Mouse (Mus musculus): Measurements from ENCODE around the gene Cyp2c70.
"Not testable (repeated sequence)": the region's sequence is repeated elsewhere in the genome, so short reads cannot be mapped to it uniquely, and the experiment has no call there.

The Cyp2c70 gene

GRCm38 (mm10) chr19:40187160-40187559, at the start of gene Cyp2c70:
Cyp2c70 (minus strand) TSS chr19:40187333.
- no peak for DNase-seq (ENCODE audit: low read depth, low spot score)

DNA sequence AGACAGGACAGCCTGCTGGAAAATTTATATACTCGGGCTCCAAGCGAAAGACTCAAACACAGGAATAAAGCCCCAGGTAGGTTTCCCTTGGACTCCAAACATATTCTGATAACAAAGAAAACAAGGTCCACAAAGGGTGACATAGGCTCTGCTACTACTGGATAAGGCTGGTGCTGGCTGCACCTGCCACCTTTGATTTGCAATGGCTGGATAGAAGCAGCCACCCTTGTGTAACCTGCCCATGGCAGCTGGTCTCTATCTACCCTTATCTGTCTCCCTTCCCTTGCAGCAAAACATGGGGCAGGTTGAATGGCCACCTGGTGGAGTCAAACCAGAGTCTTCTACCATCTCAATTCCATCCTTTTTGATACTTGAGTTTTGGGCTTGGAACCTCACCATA, 45.4 kb upstream of the Cyp2c70 start:
- no peak for DNase-seq (ENCODE audit: low read depth, low spot score)

DNA sequence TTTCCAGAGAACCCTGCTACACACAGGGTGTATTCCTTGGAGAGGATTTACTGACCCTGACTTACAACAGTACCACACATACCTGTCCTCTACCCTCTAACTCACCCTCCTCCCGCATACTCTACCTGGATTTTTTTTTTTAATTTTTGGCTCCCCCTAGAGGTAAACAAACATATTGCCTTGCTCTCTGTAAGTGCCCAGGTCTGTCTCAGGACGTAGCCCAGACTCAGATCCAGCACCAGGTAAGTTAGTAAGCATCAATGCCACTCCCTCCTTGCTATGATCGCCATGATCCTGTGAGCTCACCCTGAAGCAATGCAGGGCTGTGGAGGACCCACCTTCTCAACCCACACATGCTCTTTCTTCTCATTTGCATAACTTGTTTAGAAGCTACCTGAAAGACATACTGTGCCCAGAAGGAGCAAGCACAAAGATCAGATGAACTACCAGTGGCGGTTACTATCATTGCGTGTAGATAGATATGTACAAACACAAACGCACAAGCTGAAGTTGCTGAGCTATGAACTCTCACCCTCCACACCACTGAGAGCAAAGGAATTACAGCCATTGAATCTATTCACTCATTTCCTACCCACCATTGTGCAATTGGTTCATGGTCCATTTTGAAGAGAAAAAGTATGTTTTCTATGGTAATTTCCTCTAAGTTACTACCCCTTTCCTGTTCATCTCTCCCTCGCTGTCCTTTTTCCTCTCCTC, 44.9 kb upstream of the Cyp2c70 start:
- DNase-seq (ENCODE audit: low read depth, low spot score): no peak

- no peak for DNase-seq (ENCODE audit: low read depth, low spot score)
These were observed 44.1 kb upstream of the Cyp2c70 start for GRCm38 (mm10) chr19:40231074-40231738.

GRCm38 (mm10) chr19:40226516-40227151, 39.5 kb upstream of the Cyp2c70 start:
- no peak for DNase-seq (ENCODE audit: low read depth, low spot score)

DNA sequence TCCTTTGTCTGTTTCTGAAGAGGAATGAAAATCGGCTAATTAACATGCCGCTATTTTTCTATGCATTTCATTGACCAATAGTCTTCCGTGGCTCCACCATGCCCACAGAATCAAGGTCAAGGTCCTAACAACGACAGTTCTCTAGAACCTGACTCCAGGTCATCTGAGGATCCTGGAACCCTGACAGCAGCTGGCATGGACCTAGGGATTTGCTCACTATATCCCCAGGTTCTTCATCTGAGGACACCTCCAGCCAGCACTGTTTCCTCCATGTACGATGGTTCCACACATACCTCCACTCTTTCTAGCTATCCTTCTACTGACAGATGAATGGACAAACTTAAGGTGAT, 38.6 kb upstream of the Cyp2c70 start:
- no peak for DNase-seq (ENCODE audit: low read depth, low spot score)

DNA sequence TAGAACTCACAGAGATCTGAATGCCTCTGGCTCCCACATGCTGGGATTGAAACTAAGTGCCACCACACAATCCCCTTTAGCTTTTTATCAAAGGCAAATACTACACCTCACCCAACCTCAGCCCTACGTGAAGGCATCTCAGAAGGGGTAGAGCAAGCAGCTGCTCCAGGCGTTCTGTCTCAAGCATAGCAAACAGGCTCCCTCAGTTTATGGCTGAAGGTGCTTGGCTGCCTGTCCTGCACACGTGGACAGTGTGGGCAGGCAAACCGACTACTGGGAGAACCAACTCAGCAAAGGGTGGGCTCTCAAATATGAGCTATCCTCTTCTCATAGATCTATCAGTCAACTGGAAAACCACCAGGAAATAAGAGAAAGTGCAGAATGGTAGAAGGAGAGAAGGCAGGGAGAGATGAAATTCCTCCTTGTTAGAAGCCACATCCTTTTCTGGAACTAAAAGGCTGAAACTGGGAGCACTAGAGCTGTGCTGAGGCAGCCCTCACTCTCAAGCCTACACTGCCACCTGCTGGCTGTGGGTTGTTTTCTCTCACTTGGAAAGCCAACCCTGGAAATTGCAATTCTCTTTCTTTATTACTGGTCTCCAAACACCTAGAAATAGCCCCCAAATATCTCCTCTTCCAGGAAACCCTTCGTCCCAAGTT, 38.1 kb upstream of the Cyp2c70 start:
- DNase-seq (ENCODE audit: low read depth, low spot score): no peak

DNA sequence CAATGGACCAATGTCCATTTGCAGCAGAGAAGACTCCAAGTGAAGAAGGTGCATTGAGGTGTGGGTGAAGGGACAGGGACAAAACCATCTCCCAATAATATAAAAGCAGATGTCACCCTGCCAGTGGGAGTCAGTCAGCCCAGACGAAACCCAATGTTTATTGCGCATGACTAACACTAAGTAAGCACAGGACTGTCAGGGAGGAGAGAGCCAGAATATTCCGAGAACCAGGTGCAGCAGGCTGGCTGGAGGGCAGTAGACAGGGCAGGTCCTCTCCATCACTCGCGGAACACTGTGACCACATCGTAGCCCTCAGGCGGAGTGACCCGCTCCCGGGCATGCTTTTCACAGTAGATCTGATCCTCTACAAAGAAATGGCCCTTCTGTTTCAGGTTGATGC, 35.2 kb upstream of the Cyp2c70 start:
- not testable (repeated sequence) for DNase-seq (ENCODE audit: low read depth, low spot score)

DNA sequence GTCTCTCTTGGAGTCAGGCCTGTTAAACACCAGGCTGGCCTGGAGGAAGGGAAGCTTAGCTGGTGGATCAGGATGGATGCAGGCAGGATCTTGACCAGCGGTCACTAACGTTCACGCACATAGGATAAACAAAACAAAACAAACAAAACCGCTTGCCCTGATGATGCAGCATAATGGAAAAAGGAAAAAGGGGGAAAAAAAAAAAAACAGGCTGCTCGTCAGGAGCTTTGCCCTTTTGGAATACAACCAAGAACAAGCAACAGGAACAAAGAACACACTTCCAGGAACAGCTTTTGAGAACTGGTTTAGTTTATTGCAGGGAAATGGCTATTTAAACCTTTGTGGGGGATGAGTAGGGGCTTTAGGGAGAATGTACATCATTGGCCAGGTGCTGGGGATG, 33.7 kb upstream of the Cyp2c70 start:
- DNase-seq (ENCODE audit: low read depth, low spot score): no peak

- not testable (repeated sequence) for DNase-seq (ENCODE audit: low read depth, low spot score)
These were observed 15.8 kb upstream of the Cyp2c70 start for GRCm38 (mm10) chr19:40202947-40203346.

- DNase-seq (ENCODE audit: low read depth, low spot score): no peak
These were observed 3.5 kb upstream of the Cyp2c70 start for GRCm38 (mm10) chr19:40190596-40190995.

- DNase-seq (ENCODE audit: low read depth, low spot score): no peak
These were observed 3.5 kb downstream of the Cyp2c70 start for GRCm38 (mm10) chr19:40183600-40183999.

DNA sequence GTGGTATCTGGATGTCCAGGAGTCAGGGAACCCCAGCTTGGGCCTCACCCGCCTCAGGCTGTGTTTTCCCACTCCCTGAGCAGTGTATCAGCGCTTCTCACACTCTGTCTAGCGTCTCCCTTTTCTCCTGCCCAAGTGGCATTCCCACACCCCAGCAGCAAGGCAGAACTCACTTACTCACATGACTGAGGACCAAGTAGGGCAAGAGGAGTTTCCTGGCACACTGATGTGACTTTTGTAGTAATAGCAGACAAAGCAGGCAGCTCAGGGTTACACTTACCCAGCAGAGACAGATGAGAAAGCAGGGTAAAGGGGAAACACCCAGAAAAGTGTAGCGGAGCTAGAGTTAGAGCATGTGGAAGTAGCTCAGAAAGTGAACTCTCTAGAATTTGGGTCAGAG, 8.8 kb downstream of the Cyp2c70 start:
- no peak for DNase-seq (ENCODE audit: low read depth, low spot score)

GRCm38 (mm10) chr19:40168391-40168790, 18.7 kb downstream of the Cyp2c70 start:
- DNase-seq (ENCODE audit: low read depth, low spot score): not testable (repeated sequence)

- not testable (repeated sequence) for DNase-seq (ENCODE audit: low read depth, low spot score)
These were observed 60.1 kb downstream of the Cyp2c70 start for GRCm38 (mm10) chr19:40126996-40127395.

DNA sequence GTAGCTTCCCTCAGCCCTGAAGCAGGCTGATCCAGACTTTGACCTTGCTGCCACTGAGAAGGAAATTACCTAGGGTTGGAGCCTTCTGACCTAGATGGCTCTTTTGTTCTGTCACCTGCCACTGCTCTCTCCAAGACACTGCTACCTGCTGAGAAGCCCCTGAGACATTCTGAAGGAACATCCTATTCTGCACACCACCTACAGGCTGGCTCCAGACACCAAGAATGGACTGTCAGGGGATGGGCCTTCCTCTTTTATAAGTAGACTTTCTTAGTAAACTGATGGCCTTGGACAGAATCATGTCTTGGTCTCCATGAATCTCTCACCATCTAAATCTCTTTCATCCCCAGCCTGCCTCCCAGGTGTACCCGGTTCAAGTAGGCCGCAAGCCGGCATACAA, 62.0 kb downstream of the Cyp2c70 start:
- DNase-seq (ENCODE audit: low read depth, low spot score): not testable (repeated sequence)

DNA sequence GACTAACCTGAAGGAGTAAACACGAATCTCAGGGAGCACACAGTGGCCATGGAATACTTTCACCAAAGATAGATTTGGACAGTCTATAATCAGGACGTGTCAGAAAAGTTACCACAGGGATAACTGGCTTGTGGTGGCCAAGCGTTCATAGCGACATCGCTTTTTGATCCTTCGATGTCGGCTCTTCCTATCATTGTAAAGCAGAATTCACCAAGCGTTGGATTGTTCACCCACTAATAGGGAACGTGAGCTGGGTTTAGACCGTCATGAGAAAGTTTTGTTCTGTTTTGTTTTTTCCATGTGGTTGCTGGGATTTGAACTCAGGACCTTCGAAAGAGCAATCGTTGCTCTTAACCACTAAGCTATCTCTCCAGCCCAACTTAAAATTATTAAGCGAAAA, 67.5 kb downstream of the Cyp2c70 start:
- DNase-seq (ENCODE audit: low read depth, low spot score): not testable (repeated sequence)
